In the genomic region with DNA sequence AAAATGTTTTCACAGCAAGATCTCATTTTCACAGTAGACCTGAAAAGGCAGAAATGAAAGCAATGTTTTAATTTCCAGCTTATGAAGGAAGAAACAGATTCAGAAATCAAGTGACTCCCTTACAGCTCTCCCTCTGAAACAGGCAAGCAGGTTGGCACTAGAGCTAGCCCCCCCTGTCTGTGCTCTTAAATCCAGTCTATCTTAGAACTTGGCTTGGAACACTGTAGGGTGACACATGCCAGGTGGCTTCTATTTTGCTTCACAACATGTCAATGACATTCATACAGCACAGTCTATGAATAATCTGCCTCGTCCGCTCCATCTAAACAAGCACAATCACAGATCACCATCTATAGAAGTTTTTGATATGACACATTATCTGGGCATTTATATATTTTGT, we compare ENCODE assay signal across 14 mouse cellular contexts.
DNase-seq lines count a peak whose midpoint lies in the region; ATAC-seq and TF ChIP-seq lines count a peak whose summit lies in the region.
"Had no signal": no experiment of that assay in that cellular context is flagged by ENCODE, and none has a peak within 500 bp of the region (broad histone marks: within the 10 kb centered on the region; RNA-seq: fewer than 3 reads in every experiment).

No protein-coding gene starts in this region.

- ATAC-seq in cerebellum, adult (ENCODE audit: insufficient number of reproducible peaks, low FRiP score, low TSS enrichment): 0 out of 2 replicates have a peak, but pooled peaks have one; percentile 68
- ATAC-seq in hindbrain, postnatal 0 days: no peak
- no peak for ATAC-seq in hindbrain, embryonic 14.5 days (ENCODE audit: low FRiP score)
- ATAC-seq: activated CD4-positive, CD25-positive, alpha-beta regulatory T cell, adult 4 months; hindbrain, embryonic 16.5 days; midbrain, embryonic 13.5 days had no signal

- no peaks in the 10 kb centered on the region for H3K4me1 ChIP-seq in hindbrain, postnatal 0 days (ENCODE audit: insufficient read depth, low read length)
- no peaks in the 10 kb centered on the region for H3K4me1 ChIP-seq in hindbrain, embryonic 14.5 days (replicated peaks; ENCODE audit: control insufficient read depth, insufficient read depth, low read length)
- H3K4me1 ChIP-seq: liver, embryonic 15.5 days; neural tube, embryonic 12.5 days had no signal

- no peak overlapping the region for H3K9ac ChIP-seq in hindbrain, postnatal 0 days (replicated peaks; ENCODE audit: low read length)
- no peak overlapping the region for H3K9ac ChIP-seq in hindbrain, embryonic 14.5 days
- H3K9ac ChIP-seq: liver, embryonic 15.5 days; midbrain, embryonic 13.5 days; neural tube, embryonic 12.5 days had no signal

- no peaks in the 10 kb centered on the region for H3K27me3 ChIP-seq in hindbrain, postnatal 0 days (ENCODE audit: insufficient read depth, low read length)
- H3K27me3 ChIP-seq in hindbrain, embryonic 14.5 days (ENCODE audit: control insufficient read depth, insufficient read depth, low read length): no peaks in the 10 kb centered on the region
- H3K27me3 ChIP-seq: liver, embryonic 15.5 days; midbrain, embryonic 13.5 days; neural tube, embryonic 12.5 days had no signal

- intact Hi-C loops in left cerebral cortex, postnatal 36 days (cut with DNase I): no loop called here

- H3K4me3 ChIP-seq in hindbrain, postnatal 0 days (ENCODE audit: low read length): no peak overlapping the region
- no peak overlapping the region for H3K4me3 ChIP-seq in hindbrain, embryonic 14.5 days (replicated peaks; ENCODE audit: low read length)
- H3K4me3 ChIP-seq: liver, embryonic 15.5 days; midbrain, embryonic 13.5 days; neural tube, embryonic 12.5 days had no signal

- H3K36me3 ChIP-seq in hindbrain, postnatal 0 days (ENCODE audit: insufficient read depth, low read length): no peaks in the 10 kb centered on the region
- 0 out of 2 replicates have a peak, but pooled peaks cover 6% of the 10 kb centered on the region for H3K36me3 ChIP-seq in hindbrain, embryonic 14.5 days (replicated peaks; ENCODE audit: control insufficient read depth, insufficient read depth)
- H3K36me3 ChIP-seq: liver, embryonic 15.5 days; neural tube, embryonic 12.5 days had no signal

- no peak overlapping the region for H3K27ac ChIP-seq in hindbrain, postnatal 0 days
- no peak overlapping the region for H3K27ac ChIP-seq in hindbrain, embryonic 14.5 days
- H3K27ac ChIP-seq: liver, embryonic 15.5 days; midbrain, embryonic 13.5 days; neural tube, embryonic 12.5 days had no signal

- H3K4me2 ChIP-seq in hindbrain, postnatal 0 days (ENCODE audit: low read depth, low read length): no peak overlapping the region
- H3K4me2 ChIP-seq in hindbrain, embryonic 14.5 days (replicated peaks): no peak overlapping the region
- H3K4me2 ChIP-seq: liver, embryonic 15.5 days; midbrain, embryonic 13.5 days; neural tube, embryonic 12.5 days had no signal

- WGBS in hindbrain, postnatal 0 days: 72% methylated on average over 2 of the region's 2 CpGs
- WGBS in hindbrain, embryonic 14.5 days: 93% methylated on average over 2 of the region's 2 CpGs

- DNase-seq in cerebellum, adult 11 months: no peak
- DNase-seq in hindbrain, postnatal 0 days (ENCODE audit: low spot score): peak; percentile 9
- DNase-seq in hindbrain, embryonic 14.5 days (ENCODE audit: low spot score): no peak
- peak; percentile 70 to 78 for DNase-seq in frontal cortex, adult 2 months (ENCODE audit: extremely low spot score in 1 of 2, low spot score in 1 of 2)
- DNase-seq in left cerebral cortex, postnatal 36 days (ENCODE audit: low spot score in 2 of 2): peak; percentile 40
- no peak for DNase-seq in adrenal gland, postnatal 25 days
- no peak for DNase-seq in kidney, adult 11 months
- DNase-seq: thymus, adult 2 months had no signal

- no peak for TF ChIP-seq CTCF in hindbrain, postnatal 0 days (IDR thresholded peaks at IDR 0.05; ENCODE audit: low read depth)

- no peaks in the 10 kb centered on the region for H3K9me3 ChIP-seq in hindbrain, postnatal 0 days (ENCODE audit: low read length)
- H3K9me3 ChIP-seq in hindbrain, embryonic 14.5 days (ENCODE audit: control insufficient read depth, low read length): no peaks in the 10 kb centered on the region
- H3K9me3 ChIP-seq: liver, embryonic 15.5 days; midbrain, embryonic 13.5 days; neural tube, embryonic 12.5 days had no signal

Comparison
In these comparisons a context has a peak if more than half of its experiments do, and no peak if none do; other contexts are left out.
1. DNase-seq: peak in hindbrain, postnatal 0 days (single experiment), frontal cortex, adult 2 months (2 of 2) and left cerebral cortex, postnatal 36 days (2 of 2); none in cerebellum, adult 11 months (single experiment), hindbrain, embryonic 14.5 days (single experiment), adrenal gland, postnatal 25 days (single experiment) and kidney, adult 11 months (single experiment).